Mouse (Mus musculus): ENCODE data around the gene Scgn.

The Scgn gene

GRCm38 (mm10) chr13:23990928-23991327, at the start of gene Scgn:
Gene Scgn (minus strand): TSS chr13:23991214.
- peak; percentile 44 for DNase-seq (ENCODE audit: inconsistent ontology term)

GRCm38 (mm10) chr13:24040221-24040620, 49.2 kb upstream of the Scgn start:
- no peak for DNase-seq (ENCODE audit: inconsistent ontology term)

GRCm38 (mm10) chr13:24037502-24037901, 46.5 kb upstream of the Scgn start:
- DNase-seq (ENCODE audit: inconsistent ontology term) = no peak

DNA sequence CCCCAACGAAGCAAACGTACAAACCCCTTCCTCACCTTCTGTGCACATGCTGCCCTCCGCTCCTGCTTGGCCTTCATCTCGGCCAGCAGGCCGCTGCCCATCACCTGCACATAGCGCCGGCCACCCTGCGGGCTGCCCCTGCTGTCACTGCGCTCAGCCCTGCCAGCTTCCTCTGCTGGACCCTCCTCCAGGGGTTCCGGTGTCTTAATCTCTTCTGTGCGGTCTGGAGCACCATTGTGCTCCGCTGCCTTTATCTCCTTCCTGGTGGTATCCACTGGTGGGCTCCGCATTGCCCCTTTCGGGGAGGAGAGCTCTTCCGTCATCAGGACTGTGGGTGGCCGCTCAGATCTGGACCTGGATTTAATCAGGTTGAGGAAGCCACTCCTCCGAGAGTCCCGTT, 45.1 kb upstream of the Scgn start:
- DNase-seq (ENCODE audit: inconsistent ontology term) = no peak

DNA sequence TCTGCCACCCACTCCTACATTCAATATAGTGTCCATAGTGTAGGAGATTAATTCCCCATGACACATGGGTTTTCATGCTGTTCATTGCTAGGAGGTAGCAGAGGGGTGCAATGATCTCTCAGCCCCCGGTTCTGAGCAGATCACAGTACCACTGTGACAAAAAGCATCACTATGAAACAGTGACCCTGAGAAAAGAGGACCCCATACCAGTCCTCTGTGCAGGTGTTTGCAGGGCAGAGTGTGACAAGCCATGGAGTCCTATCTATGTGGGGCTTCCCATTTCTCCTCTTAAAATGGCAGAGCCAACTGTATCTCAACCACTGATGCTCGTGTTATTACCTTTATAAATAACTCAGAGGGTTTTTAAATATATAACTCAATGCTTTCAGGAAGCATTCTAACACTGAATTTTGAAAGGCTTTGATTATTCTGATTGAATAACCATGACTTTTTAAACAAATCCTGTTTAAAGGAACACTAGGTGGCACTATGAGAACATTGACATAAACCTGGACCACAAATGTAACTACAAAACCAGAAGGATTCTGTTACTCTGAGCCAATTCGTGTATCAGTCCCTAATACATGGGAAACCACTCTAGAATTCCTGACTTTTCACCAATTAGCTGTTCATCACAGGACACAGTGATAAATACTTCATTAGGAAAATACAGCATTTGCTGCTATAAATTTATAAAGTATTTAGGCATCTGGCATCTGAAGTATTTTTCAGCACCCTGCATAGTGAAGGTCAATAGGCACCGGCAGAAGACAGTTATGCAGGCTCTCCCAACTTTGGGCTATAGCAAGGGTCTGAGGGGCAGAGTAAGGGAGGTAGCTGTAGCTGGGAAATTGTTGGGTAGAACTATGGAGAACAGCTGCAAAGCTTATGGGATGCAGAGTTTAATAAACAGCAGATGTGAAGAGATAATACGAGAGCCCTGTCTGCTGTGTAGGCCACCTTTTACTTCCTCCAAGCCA, 36.5 kb upstream of the Scgn start:
- DNase-seq (ENCODE audit: inconsistent ontology term) = peak; percentile 37

GRCm38 (mm10) chr13:24018515-24018914, 27.5 kb upstream of the Scgn start:
- DNase-seq (ENCODE audit: inconsistent ontology term) = peak; percentile 46

DNA sequence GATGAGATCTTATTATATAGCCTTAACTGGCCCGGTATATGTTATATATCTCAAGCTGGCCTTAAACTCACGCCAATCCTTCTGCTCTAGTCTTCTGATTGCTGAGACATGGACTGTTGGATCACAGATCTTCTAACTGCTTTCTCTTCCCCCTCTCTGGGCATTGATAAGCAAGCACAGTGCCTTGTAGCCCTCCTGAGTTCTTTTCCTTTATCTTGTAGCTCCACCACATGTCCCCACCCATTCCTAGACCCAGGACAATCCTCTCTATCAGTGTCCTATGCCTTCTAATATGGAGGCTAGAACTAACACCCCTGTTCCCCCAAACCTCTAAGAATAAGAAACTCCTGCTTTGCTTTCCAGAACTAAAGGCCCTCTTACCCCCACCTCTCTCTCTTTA, 14.5 kb upstream of the Scgn start:
- no peak for DNase-seq (ENCODE audit: inconsistent ontology term)

GRCm38 (mm10) chr13:24001797-24002196, 10.8 kb upstream of the Scgn start:
- no peak for DNase-seq (ENCODE audit: inconsistent ontology term)

- DNase-seq (ENCODE audit: inconsistent ontology term) = no peak
These were observed 10.1 kb upstream of the Scgn start for GRCm38 (mm10) chr13:24001081-24001480.

GRCm38 (mm10) chr13:23998826-23999225, 7.8 kb upstream of the Scgn start:
- no peak for DNase-seq (ENCODE audit: inconsistent ontology term)

- DNase-seq (ENCODE audit: inconsistent ontology term) = no peak
These were observed 3.7 kb upstream of the Scgn start for GRCm38 (mm10) chr13:23994756-23995155.

- no peak for DNase-seq (ENCODE audit: inconsistent ontology term)
These were observed 3.0 kb upstream of the Scgn start for GRCm38 (mm10) chr13:23994024-23994423.

- no peak for DNase-seq (ENCODE audit: inconsistent ontology term)
These were observed 563 bp downstream of the Scgn start for GRCm38 (mm10) chr13:23990451-23990850.

GRCm38 (mm10) chr13:23985130-23985529, 5.9 kb downstream of the Scgn start:
- DNase-seq (ENCODE audit: inconsistent ontology term) = peak; percentile 48

DNA sequence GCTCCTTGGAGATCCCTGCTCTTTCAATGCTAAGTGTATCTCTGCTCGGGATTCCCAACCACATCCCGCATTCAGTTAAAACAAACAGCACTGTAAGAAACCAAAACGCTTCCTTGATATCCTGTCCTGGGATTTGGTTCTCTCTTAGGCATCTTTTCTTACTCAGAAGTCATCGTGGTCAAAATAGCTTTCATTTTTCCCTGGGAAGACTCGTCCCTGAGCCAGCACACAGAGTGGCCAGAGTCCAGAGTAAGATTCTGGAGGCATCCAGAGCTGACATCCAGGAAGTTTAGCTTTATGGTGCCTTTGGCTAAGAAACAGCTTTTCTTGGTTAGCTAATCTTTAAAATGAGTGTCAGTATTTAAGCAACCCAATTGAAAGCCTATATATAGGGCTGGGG, 18.7 kb downstream of the Scgn start:
- peak; percentile 8 for DNase-seq (ENCODE audit: inconsistent ontology term)

GRCm38 (mm10) chr13:23971870-23972269, 19.1 kb downstream of the Scgn start:
- no peak for DNase-seq (ENCODE audit: inconsistent ontology term)

- no peak for DNase-seq (ENCODE audit: inconsistent ontology term)
These were observed 26.1 kb downstream of the Scgn start for GRCm38 (mm10) chr13:23964909-23965308.

DNA sequence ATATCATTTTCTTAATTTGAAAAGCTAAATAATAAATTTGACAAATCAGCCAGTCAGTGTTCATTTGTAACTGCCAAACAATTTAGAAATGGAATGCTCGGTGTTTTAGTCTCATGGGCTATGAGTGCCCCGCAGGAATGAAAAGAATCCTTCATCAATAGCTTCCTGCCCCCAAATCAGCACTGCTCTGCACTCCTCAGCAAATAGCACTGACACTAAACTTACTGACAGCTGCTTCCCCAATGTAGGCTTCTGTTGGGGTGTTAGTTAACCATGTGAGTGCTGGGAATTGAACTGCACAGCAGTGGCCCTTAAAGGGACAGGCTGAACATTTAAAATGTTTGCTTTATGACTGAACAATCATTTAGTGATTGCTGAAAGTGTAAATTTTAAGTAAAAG, 31.2 kb downstream of the Scgn start:
- peak; percentile 81 for DNase-seq (ENCODE audit: inconsistent ontology term)

GRCm38 (mm10) chr13:23950928-23951327, 40.1 kb downstream of the Scgn start:
- DNase-seq (ENCODE audit: inconsistent ontology term) = no peak

DNA sequence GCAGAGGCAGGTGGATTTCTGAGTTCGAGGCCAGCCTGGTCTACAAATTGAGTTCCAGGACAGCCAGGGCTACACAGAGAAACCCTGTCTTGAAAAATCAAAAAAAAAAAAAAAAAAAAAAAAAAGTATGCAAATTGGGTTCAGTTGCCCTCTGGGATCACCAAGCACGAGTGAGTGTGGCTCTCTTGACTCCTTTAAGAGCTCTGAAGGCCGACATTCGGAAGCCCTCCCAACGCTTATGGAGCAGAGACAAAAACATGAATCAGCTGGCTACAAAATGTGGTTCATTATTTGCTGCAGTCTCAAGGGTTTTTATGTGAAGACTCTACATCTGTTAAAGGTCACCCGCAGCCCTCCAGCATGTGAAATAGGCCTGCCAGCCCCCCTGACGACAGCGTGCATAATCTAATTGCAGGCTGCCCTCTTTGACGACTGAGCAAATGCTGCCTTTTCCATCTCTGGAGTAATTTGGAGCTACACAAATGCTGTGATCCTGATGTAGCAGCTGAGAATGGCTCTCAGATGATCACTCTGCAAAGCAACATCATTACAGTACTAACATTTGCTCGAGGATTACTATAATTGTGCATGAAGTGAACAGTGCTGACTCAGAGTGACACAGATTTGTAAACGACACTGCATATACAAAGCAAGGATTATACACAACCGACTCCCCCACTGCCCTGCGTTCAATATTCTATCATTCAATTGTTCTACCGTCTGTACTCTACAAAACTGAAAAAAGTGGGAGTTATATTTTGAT, 41.3 kb downstream of the Scgn start:
- DNase-seq (ENCODE audit: inconsistent ontology term) = no peak

GRCm38 (mm10) chr13:23946254-23946653, 44.8 kb downstream of the Scgn start:
- DNase-seq (ENCODE audit: inconsistent ontology term) = no peak

DNA sequence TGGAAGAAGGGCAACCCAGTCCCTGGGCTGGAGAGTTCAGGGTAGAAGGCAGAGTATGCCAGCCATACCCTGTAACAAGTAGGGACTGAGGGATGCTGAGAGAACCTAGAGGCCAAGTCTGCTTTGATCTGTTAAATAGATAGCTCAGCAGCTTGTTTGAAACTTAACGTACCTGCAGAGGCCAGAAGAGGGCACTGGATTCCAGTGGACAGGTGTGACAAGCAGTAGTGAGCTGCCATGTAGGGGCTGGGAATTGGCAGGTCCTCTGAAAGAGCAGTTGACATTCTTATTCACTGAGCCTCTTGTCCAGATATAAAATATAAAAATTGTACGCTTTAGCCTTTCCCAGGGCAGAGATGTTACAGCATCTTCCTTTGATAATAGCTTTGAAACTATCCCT, 48.2 kb downstream of the Scgn start:
- DNase-seq (ENCODE audit: inconsistent ontology term) = no peak

DNA sequence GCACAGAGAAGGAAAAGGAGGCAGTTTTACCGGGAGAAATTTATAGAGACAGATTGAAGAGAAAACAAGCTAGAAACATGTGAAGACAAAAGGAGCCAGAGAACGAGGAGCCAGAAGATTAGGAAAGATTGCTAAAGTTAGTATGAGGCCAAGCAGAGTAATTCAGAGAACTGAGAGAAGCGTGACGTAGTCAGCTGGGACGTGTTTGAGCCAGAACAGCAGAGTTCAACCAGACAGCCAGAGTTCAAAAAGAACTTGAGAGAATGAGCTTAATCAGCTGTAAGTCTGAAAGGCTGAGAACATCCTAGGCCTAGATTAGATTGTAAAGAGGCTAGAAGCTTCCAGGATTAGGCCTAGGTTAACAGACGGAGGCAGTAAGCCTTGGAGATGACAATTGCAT, 50.7 kb downstream of the Scgn start:
- no peak for DNase-seq (ENCODE audit: inconsistent ontology term)
